Mouse (Mus musculus): ENCODE results near the gene Rara.
A peak's percentile ranks its signal among the peaks of the same experiment; 100 is the strongest.

- TF ChIP-seq CTCF (IDR thresholded peaks at IDR 0.05; ENCODE audit: borderline replicate concordance, insufficient read depth, low read depth, low read length) (peak; percentile 57), POLR2A (IDR thresholded peaks at IDR 0.05; ENCODE audit: borderline replicate concordance, insufficient read depth, low read length) (no peak)
Observed at GRCm38 (mm10) chr11:98909654-98910053, 18.0 kb upstream of the Rara start.

Data from cerebellum, adult 2 months (tissue).